Mouse (Mus musculus) lung, postnatal 14 days (tissue): ENCODE results near the gene Fam71a.

Experiments
- DNase-seq: peaks from one replicate; pipeline ENCODE4 v3.0.0; 2021

Fam71a gene

GRCm38 (mm10) chr1:191115514-191116238, 48.9 kb downstream of the Fam71a start:
- DNase-seq = no peak

DNA sequence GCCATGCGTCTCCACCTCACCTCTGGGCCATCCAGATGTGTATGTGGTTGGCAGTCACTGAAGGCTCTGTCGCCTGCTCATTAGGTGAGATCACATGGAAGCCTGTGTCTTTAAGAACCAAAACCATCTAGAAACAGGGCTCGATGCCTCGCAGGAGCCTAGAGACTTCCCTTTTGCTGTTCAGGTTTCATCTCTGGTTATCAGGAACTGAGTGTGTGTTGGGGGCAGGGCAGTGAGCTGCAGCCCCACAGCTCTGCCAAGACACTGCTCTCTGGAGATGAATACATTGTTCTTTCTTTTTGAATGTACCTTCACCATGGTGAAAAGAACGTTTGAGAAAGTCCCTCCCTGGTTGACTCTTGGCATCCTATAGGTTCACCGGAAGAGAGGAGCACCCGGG, 49.7 kb downstream of the Fam71a start:
- DNase-seq = no peak
